Mouse (Mus musculus) mature B cell (primary cell): ENCODE data around the gene Baz1a.

Source experiments
- in situ Hi-C: fragments of 300-500 bp; cut with MboI; formaldehyde crosslinking; loops from 2 replicates; pipeline ENCODE4 v1.14.3; 2019

Baz1a gene

DNA sequence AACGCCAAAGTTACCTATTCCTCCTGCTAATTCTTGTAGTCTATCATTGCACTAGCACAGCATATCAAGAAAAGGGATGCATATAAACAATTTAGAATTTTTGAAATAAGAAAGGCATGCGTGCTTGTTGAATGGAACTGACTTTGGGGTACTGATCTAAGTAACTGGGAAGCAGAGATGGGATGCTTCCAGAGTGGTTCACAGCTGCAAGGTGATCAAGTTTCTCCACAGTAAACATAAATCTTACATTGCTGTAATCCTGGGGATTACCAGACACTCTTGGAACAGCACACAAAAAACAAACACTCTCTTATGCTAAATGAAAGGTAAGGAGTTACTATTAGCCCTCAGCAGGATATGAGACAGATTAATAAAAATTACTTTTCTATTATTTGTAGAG is 163.6 kb downstream of the Baz1a start:
- in situ Hi-C loops = no loop called here

DNA sequence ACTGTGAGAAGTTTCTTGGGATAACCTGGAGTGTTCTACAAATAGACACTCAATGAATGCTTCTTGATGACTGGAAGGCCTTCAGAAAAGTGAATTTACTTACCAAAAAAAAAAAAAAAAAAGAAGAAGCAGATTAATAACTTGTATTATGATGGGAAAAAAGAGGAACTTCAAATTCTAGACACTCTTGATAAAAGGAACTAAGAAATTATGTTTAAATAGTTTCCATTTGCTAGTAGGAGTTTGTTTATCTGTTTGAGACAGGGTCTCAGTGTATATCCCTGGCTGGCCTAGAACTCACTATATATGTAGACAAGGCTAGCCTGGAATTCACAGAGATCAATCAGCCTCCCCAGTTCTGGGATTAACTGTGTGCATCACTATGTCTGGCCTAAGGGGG is 169.7 kb downstream of the Baz1a start:
- in situ Hi-C loops = no loop called here
